In genomic region chr13:112067066-112067847, GRCm38 (mm10) we compare ENCODE assay signal across 12 mouse cellular contexts.
DNase-seq lines count a peak whose midpoint lies in the region; ATAC-seq and TF ChIP-seq lines count a peak whose summit lies in the region.
"Had no signal": no experiment of that assay in that cellular context is flagged by ENCODE, and none has a peak within 500 bp of the region (broad histone marks: within the 10 kb centered on the region; RNA-seq: fewer than 3 reads in every experiment).

No protein-coding gene starts in this region.

- H3K27me3 ChIP-seq in forebrain, embryonic 14.5 days (replicated peaks; ENCODE audit: control insufficient read depth, insufficient read depth, low read length): no peaks in the 10 kb centered on the region
- H3K27me3 ChIP-seq in forebrain, embryonic 11.5 days (ENCODE audit: control insufficient read depth, insufficient read depth, low read length): no peaks in the 10 kb centered on the region
- H3K27me3 ChIP-seq in lung, embryonic 14.5 days (ENCODE audit: insufficient read depth, low read length): no peaks in the 10 kb centered on the region
- H3K27me3 ChIP-seq: limb, embryonic 13.5 days had no signal

- H3K9me3 ChIP-seq in forebrain, embryonic 14.5 days (replicated peaks; ENCODE audit: control insufficient read depth, low read length): no peaks in the 10 kb centered on the region
- no peaks in the 10 kb centered on the region for H3K9me3 ChIP-seq in forebrain, embryonic 11.5 days (ENCODE audit: control insufficient read depth, low read length)
- H3K9me3 ChIP-seq in lung, embryonic 14.5 days (ENCODE audit: low read depth, low read length): no peaks in the 10 kb centered on the region
- H3K9me3 ChIP-seq: limb, embryonic 13.5 days had no signal

- TF ChIP-seq CTCF in lung, embryonic 14.5 days (IDR thresholded peaks at IDR 0.05; ENCODE audit: low read depth): no peak

- no peak overlapping the region for H3K27ac ChIP-seq in forebrain, embryonic 14.5 days (ENCODE audit: low read depth, low read length)
- H3K27ac ChIP-seq in forebrain, embryonic 11.5 days (ENCODE audit: low read depth, low read length): no peak overlapping the region
- H3K27ac ChIP-seq in lung, embryonic 14.5 days (ENCODE audit: low read depth): no peak overlapping the region
- H3K27ac ChIP-seq: limb, embryonic 13.5 days had no signal

- H3K4me1 ChIP-seq in forebrain, embryonic 14.5 days (ENCODE audit: control insufficient read depth, insufficient read depth, low read length): peaks cover 4% of the 10 kb centered on the region; the same call in 1 of the 2 replicates
- H3K4me1 ChIP-seq in forebrain, embryonic 11.5 days (replicated peaks; ENCODE audit: control insufficient read depth, insufficient read depth, low read length): no peaks in the 10 kb centered on the region
- no peaks in the 10 kb centered on the region; the same call in 1 of the 2 replicates for H3K4me1 ChIP-seq in lung, embryonic 14.5 days (ENCODE audit: insufficient read depth)

- no peak overlapping the region for H3K4me3 ChIP-seq in forebrain, embryonic 14.5 days (ENCODE audit: low read depth, low read length)
- H3K4me3 ChIP-seq in forebrain, embryonic 11.5 days (ENCODE audit: low read depth, low read length): no peak overlapping the region
- no peak overlapping the region for H3K4me3 ChIP-seq in lung, embryonic 14.5 days (ENCODE audit: low read depth, low read length)
- H3K4me3 ChIP-seq: erythroblast, embryonic 14.5 days; limb, embryonic 13.5 days had no signal

- no peak; the same call in 1 of the 2 replicates for ATAC-seq in forebrain, embryonic 14.5 days
- ATAC-seq in forebrain, embryonic 11.5 days (replicated peaks; ENCODE audit: low FRiP score): no peak
- no peak for ATAC-seq in lung, embryonic 14.5 days (ENCODE audit: insufficient read depth)
- no peak for ATAC-seq in monocyte, adult 5-6 weeks (replicated peaks; ENCODE audit: insufficient number of reproducible peaks, low FRiP score, low TSS enrichment, poor library complexity, severe bottlenecking)

- H3K4me2 ChIP-seq in forebrain, embryonic 14.5 days (ENCODE audit: low read length): no peak overlapping the region
- no peak overlapping the region for H3K4me2 ChIP-seq in forebrain, embryonic 11.5 days (ENCODE audit: low read depth, low read length, severe bottlenecking)
- no peak overlapping the region for H3K4me2 ChIP-seq in lung, embryonic 14.5 days
- H3K4me2 ChIP-seq: limb, embryonic 13.5 days had no signal

- no peaks in the 10 kb centered on the region for H3K36me3 ChIP-seq in forebrain, embryonic 14.5 days (ENCODE audit: control insufficient read depth, insufficient read depth, low read length)
- no peaks in the 10 kb centered on the region for H3K36me3 ChIP-seq in forebrain, embryonic 11.5 days (ENCODE audit: control insufficient read depth, insufficient read depth, low read length)
- H3K36me3 ChIP-seq in lung, embryonic 14.5 days (ENCODE audit: insufficient read depth): no peaks in the 10 kb centered on the region
- H3K36me3 ChIP-seq: limb, embryonic 13.5 days had no signal

- WGBS in forebrain, embryonic 14.5 days: 54% methylated on average over 20 of the region's 20 CpGs
- WGBS in forebrain, embryonic 11.5 days: 71% methylated on average over 20 of the region's 20 CpGs
- WGBS in lung, embryonic 14.5 days: 71% methylated on average over 20 of the region's 20 CpGs

- DNase-seq in forebrain, embryonic 14.5 days (ENCODE audit: low spot score): peak; percentile 23
- no peak for DNase-seq in forebrain, embryonic 11.5 days (ENCODE audit: low spot score)
- peak; percentile 83 for DNase-seq in ovary, adult 18-20 months (ENCODE audit: low spot score)
- DNase-seq in ovary, postnatal 10 days (ENCODE audit: low spot score): no peak
- DNase-seq in lung, embryonic 14.5 days: peak; percentile 25
- no peak for DNase-seq in heart, postnatal 10 days
- DNase-seq in left cerebral cortex, adult 8-10 months (ENCODE audit: low spot score in 2 of 2): no peak
- DNase-seq: cerebellum, postnatal 25 days; heart, postnatal 4 days had no signal

- intact Hi-C loops in heart, postnatal 10 days (cut with DNase I): no loop called here

- no peak overlapping the region for H3K9ac ChIP-seq in forebrain, embryonic 14.5 days (ENCODE audit: low read length)
- H3K9ac ChIP-seq in forebrain, embryonic 11.5 days (ENCODE audit: low read length): no peak overlapping the region
- H3K9ac ChIP-seq in lung, embryonic 14.5 days: no peak overlapping the region
- H3K9ac ChIP-seq: limb, embryonic 13.5 days had no signal

Comparison
In these comparisons a context has a peak if more than half of its experiments do, and no peak if none do; other contexts are left out.
1. DNase-seq: peak in forebrain, embryonic 14.5 days (single experiment), ovary, adult 18-20 months (single experiment) and lung, embryonic 14.5 days (single experiment); none in forebrain, embryonic 11.5 days (single experiment), ovary, postnatal 10 days (single experiment), heart, postnatal 10 days (0 of 2) and left cerebral cortex, adult 8-10 months (0 of 2).